Mouse (Mus musculus) olfactory bulb, adult 2 months (tissue): ENCODE measurements around the gene Fam24a.

Experiments
- CTCF ChIP-seq: fragments of 200-500 bp; IDR thresholded peaks from 2 replicates; pipeline ENCODE4 v1.5.1; 2012; ENCODE audit warnings: low read depth, mild to moderate bottlenecking, low read length, moderate library complexity; ENCODE audit not compliant: insufficient read depth
- POLR2A ChIP-seq: fragments of 200-500 bp; IDR thresholded peaks from 2 replicates; pipeline ENCODE4 v1.6.1; 2012; ENCODE audit warnings: mild to moderate bottlenecking, low read depth, low read length, moderate library complexity; ENCODE audit not compliant: insufficient read depth

- TF ChIP-seq CTCF (no peak), POLR2A (no peak)
Observed at GRCm38 (mm10) chr7:131371880-131372651, 38.4 kb downstream of the Fam24a start.
